Mouse (Mus musculus): Measurements from ENCODE around the gene Spata31. TPM values are rescaled to one million over a fixed set of nuclear protein-coding genes. Genes with fewer than 3 reads are reported as not detected.

Gene Spata31
- polyA plus RNA-seq (2015; fragmentation: Illumina TruSeq; extraction: RNeasy Lipid Tissue Mini Kit (QIAGEN cat#74804); ENCODE audit: low read depth, low replicate concordance), result not detected

GRCm38 (mm10) chr13:64917191-64917590 lies at the start of gene Spata31:
Spata31 (plus strand) TSS chr13:64917406.

GRCm38 (mm10) chr13:64903585-64904208 lies 13.5 kb upstream of the Spata31 start, which contains the start of gene Cntnap3:
Cntnap3 (minus strand) TSS chr13:64903955.

Other genes with a start within 250 kb of the Spata31 start
- gene Cntnap3, start 13.5 kb upstream of the Spata31 start, polyA plus RNA-seq (2015; fragmentation: Illumina TruSeq; extraction: RNeasy Lipid Tissue Mini Kit (QIAGEN cat#74804); ENCODE audit: low read depth, low replicate concordance), result 4.0 TPM
- gene Spata31d1c, start 115.7 kb downstream of the Spata31 start, polyA plus RNA-seq (2015; fragmentation: Illumina TruSeq; extraction: RNeasy Lipid Tissue Mini Kit (QIAGEN cat#74804); ENCODE audit: low read depth, low replicate concordance), result not detected
- not detected for gene Prss47, start 135.4 kb downstream of the Spata31 start, polyA plus RNA-seq (2015; fragmentation: Illumina TruSeq; extraction: RNeasy Lipid Tissue Mini Kit (QIAGEN cat#74804); ENCODE audit: low read depth, low replicate concordance)
- 38.1 TPM for gene Mfsd14b, start 195.6 kb downstream of the Spata31 start, polyA plus RNA-seq (2015; fragmentation: Illumina TruSeq; extraction: RNeasy Lipid Tissue Mini Kit (QIAGEN cat#74804); ENCODE audit: low read depth, low replicate concordance)
- gene Olfr465-ps1, start 220.7 kb downstream of the Spata31 start, polyA plus RNA-seq (2015; fragmentation: Illumina TruSeq; extraction: RNeasy Lipid Tissue Mini Kit (QIAGEN cat#74804); ENCODE audit: low read depth, low replicate concordance), result not detected
- not detected for gene Olfr466, start 232.8 kb downstream of the Spata31 start, polyA plus RNA-seq (2015; fragmentation: Illumina TruSeq; extraction: RNeasy Lipid Tissue Mini Kit (QIAGEN cat#74804); ENCODE audit: low read depth, low replicate concordance)

All from brain, adult 10 weeks (tissue).